Mouse (Mus musculus) liver, embryonic 14.5 days (tissue): ENCODE measurements at regions not wholly inside any gene's neighbourhood (a gene's known extent, or its start where the extent isn't known, plus 50 kb on each side); places are given as distances from the start of the nearest gene placed in this dataset.

Source experiments
- ATAC-seq: fragments of 200-750 bp; cut with Nextera tagmentation; 2 replicates; pipeline ENCODE4 v1.8.0; 2017; ENCODE audit warnings: moderate number of reproducible peaks, mild to moderate bottlenecking, moderate library complexity; ENCODE audit not compliant: insufficient read depth
- DNase-seq, 3 experiments: peaks; one replicate each; pipeline ENCODE4 v3.0.0-alpha.2; 2012 to 2013; ENCODE audit warnings: low read depth in 3 of 3, low spot score in 3 of 3
- H3K27ac ChIP-seq: fragments of 300-500 bp; sonication (generic); 2 replicates; pipeline ENCODE4 v1.5.1; 2014; ENCODE audit warnings: moderate library complexity, mild to moderate bottlenecking, control low read depth, inconsistent platforms
- H3K27me3 ChIP-seq: fragments of 300-500 bp; sonication (generic); 2 replicates; pipeline ENCODE4 v1.6.1; 2014; ENCODE audit warnings: mild to moderate bottlenecking, low read length, moderate library complexity; ENCODE audit not compliant: control insufficient read depth, insufficient read depth
- H3K36me3 ChIP-seq: fragments of 300-500 bp; sonication (generic); replicated peaks from 2 replicates; pipeline ENCODE4 v1.6.1; 2014; ENCODE audit warnings: low read depth; ENCODE audit not compliant: control insufficient read depth, insufficient read depth
- H3K4me1 ChIP-seq, 2 experiments: fragments of 200-500 bp in 1 of 2; fragments of 300-500 bp in 1 of 2; sonication (generic) in 1 of 2; replicated peaks; 2 replicates each; pipeline ENCODE4 v1.6.1; 2012 to 2014; ENCODE audit warnings: antibody characterized with exemption in 1 of 2, inconsistent platforms in 1 of 2, low read length in 1 of 2; ENCODE audit not compliant: control insufficient read depth in 2 of 2, insufficient read depth in 2 of 2
- H3K4me2 ChIP-seq: fragments of 300-500 bp; sonication (generic); 2 replicates; pipeline ENCODE4 v1.6.1; 2014; ENCODE audit warnings: low read depth, mild to moderate bottlenecking, control low read depth, moderate library complexity
- H3K4me3 ChIP-seq, 2 experiments: fragments of 200-500 bp in 1 of 2; fragments of 300-500 bp in 1 of 2; sonication (generic) in 1 of 2; 2 replicates each; pipeline ENCODE4 v1.5.1; 2012 to 2014; ENCODE audit warnings: low read depth in 2 of 2, low read length in 2 of 2, mild to moderate bottlenecking in 2 of 2, control low read depth in 1 of 2, inconsistent platforms in 1 of 2, moderate library complexity in 1 of 2; ENCODE audit not compliant: insufficient read depth in 1 of 2
- H3K9ac ChIP-seq: fragments of 300-500 bp; sonication (generic); replicated peaks from 2 replicates; pipeline ENCODE4 v1.6.1; 2014; ENCODE audit warnings: mild to moderate bottlenecking, control low read depth, moderate library complexity
- H3K9me3 ChIP-seq: fragments of 300-500 bp; sonication (generic); 2 replicates; pipeline ENCODE4 v1.6.1; 2016; ENCODE audit warnings: low read length, mixed read lengths; ENCODE audit not compliant: control insufficient read depth
- CTCF ChIP-seq: IDR thresholded peaks from 2 replicates; pipeline ENCODE4 v1.5.1; 2016; ENCODE audit warnings: antibody characterized with exemption, low read depth, control low read depth
- EP300 ChIP-seq: IDR thresholded peaks from 2 replicates; pipeline ENCODE4 v1.6.1; 2016; ENCODE audit warnings: antibody characterized with exemption, low read depth
- WGBS: fragments of 180-500 bp; shearing (Covaris S2); extraction: QIAGEN DNeasy Blood & Tissue Kit; methylation state at CpG from one replicate; pipeline ENCODE4 v1.1.7; 2014; ENCODE audit not compliant: insufficient replicate concordance; 5-methylcytosine and 5-hydroxymethylcytosine counted together

DNA sequence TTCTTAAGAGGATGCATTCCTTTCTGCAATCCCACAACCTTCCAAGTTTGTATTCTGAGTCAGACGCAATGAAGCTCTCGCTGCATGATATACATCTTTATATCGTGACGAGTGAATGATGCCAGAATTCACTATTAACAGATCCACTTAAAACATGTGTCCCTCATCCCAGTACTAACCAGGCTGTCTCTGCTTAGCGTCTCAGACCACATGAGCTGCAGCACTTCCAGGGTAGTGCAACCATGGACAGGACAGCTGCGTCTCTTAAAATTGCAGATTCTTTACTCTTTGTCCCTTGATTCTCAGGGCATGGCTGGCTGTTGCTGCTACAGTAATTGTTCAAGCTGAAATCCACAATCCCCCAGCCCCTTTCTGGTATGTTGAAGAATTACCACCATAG lies 491.9 kb downstream of the Dcdc2c start:
- H3K27ac ChIP-seq = no peak overlapping the region
- no peak overlapping the region for H3K4me2 ChIP-seq
- ATAC-seq (no peak), DNase-seq (no peak)
- H3K9ac ChIP-seq = no peak overlapping the region
- H3K4me1 ChIP-seq = no peaks in the 10 kb centered on the region
- no peaks in the 10 kb centered on the region for H3K36me3 ChIP-seq
- no peaks in the 10 kb centered on the region for H3K27me3 ChIP-seq
- H3K4me3 ChIP-seq = no peak overlapping the region
- H3K9me3 ChIP-seq = no peaks in the 10 kb centered on the region
- TF ChIP-seq CTCF (no peak), EP300 (no peak)
- WGBS = 74% methylated on average over 6 of the region's 6 CpGs

DNA sequence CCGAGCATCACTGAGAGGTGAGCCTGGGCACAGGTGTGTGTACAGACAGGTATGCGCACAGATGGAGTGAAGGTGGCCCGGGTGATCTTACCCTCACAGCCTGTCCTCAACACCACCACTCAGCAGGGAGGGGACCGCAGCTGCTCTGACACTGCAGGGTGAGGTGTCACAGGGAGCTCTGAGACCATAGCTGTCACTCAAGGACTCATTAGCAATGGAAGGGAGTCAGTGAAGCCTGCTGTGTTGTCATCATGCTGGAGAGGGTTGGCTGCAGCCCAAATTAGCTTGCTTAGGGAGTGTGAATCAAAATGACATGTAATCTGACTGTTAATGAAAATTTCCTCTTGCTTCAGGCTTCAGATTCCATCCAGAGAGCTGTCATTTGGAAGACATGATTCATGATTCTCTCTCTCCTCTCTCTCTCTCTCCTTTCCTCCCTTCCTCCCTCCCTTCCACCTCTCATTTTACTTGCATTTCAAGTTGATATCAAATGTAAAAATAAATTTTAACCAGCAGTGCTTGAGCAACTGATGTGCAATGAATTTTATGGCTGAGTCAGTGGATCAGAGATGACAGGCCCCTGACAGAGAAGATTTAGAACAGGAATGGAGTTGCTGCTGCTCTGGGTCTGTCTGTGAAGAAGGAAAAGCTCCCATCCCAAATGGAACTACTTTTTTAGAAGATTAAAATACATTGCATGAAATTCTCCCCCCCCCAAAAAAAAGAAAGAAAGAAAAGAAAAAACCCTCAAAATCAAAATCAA lies 496.5 kb downstream of the Dcdc2c start:
- Histone ChIP-seq H3K36me3 (no peaks in the 10 kb centered on the region), H3K4me1 (no peaks in the 10 kb centered on the region), H3K4me2 (no peak overlapping the region), H3K9me3 (no peaks in the 10 kb centered on the region), H3K27me3 (no peaks in the 10 kb centered on the region), H3K9ac (no peak overlapping the region), H3K27ac (no peak overlapping the region), H3K4me3 (no peak overlapping the region)
- DNase-seq = no peak
- TF ChIP-seq EP300 (no peak), CTCF (no peak)
- 47% methylated on average over 4 of the region's 4 CpGs for WGBS
- no peak for ATAC-seq

DNA sequence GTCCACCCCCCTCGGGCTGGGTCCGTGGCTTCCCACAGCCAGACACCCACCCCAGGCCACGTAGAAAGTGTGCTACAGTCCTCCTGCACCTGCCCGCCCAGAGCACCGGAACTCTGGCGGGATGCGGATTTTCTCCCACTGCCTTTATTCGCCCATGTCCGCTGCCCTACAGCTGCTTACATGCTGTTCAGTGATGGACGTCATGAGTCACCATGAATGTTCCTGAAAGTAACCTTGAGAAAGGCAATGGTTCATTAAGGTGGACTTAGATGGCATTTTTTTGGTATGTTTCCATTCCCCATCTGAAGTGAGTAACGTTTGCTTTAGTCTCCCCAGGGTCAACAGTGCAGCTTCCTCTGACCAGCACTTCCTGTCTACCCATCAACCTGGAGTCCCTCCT lies 497.8 kb downstream of the Dcdc2c start:
- WGBS = 70% methylated on average over 11 of the region's 11 CpGs

DNA sequence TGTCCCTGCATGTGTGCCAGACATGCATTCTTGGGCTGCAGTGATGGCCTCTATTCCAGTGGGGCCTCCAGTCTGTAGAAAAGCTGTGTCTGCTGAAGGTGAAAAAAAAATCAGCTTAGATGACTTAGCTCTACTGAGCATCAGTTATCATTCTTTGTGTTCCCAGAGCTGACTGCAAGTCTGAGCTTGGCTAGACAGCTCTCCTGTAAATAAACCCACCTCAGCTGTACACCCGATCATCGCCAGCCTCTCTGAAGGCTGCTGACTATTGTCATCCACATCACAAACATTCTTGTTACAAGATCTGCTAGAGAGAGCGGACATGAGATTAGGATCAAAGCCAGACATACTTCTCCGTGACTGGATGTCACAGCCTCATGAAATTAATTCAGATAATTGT lies 504.2 kb downstream of the Dcdc2c start:
- 57% methylated on average over 4 of the region's 4 CpGs for WGBS
- H3K27ac ChIP-seq = no peak overlapping the region
- no peak overlapping the region for H3K9ac ChIP-seq
- no peak overlapping the region for H3K4me2 ChIP-seq
- H3K4me1 ChIP-seq = no peaks in the 10 kb centered on the region
- H3K36me3 ChIP-seq = no peaks in the 10 kb centered on the region
- H3K27me3 ChIP-seq = no peaks in the 10 kb centered on the region
- DNase-seq (no peak), ATAC-seq (no peak)
- TF ChIP-seq EP300 (no peak), CTCF (no peak)
- H3K4me3 ChIP-seq = no peak overlapping the region
- no peaks in the 10 kb centered on the region for H3K9me3 ChIP-seq

More for the DNA sequence above, 497.8 kb downstream of the Dcdc2c start:
- Histone ChIP-seq H3K27ac (no peak overlapping the region), H3K9ac (no peak overlapping the region), H3K4me3 (no peak overlapping the region), H3K9me3 (no peaks in the 10 kb centered on the region), H3K4me2 (no peak overlapping the region), H3K27me3 (no peaks in the 10 kb centered on the region), H3K36me3 (no peaks in the 10 kb centered on the region), H3K4me1 (no peaks in the 10 kb centered on the region)
- TF ChIP-seq CTCF (no peak), EP300 (no peak)
- DNase-seq (no peak), ATAC-seq (no peak)

DNA sequence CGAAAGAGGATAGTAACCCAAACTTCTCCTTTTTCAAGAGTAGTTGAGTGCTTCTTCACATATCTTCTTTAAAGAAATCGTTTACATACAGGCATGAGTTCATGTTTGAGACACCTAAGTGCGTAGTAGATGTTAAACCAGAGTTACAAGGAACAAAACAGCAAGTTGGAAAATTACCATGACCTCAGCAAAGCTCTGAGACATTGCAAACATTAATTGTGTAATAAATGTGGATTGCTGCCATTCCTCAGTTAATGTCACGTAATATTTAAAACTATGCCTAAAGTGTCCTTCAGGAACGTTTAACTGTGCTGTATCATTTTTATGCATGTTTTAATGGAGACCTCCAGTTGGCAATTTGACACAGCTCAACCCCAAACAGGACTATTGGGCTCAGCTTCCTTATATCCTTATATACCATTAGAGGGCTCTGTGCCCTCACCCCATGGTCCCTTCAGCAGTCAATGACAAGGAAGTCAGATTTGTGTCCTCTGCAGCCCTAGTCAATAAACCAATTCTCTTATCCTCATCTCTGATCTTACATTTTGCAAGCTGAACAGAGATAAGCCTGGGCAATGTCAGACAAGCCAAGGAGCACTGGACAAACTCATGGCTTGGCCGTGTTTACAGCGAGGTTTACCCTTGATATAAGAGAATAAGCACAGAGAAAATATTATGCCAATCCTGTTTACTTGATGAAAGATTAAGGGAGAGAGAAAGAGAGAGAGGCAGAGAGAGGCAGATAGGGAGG lies 513.9 kb downstream of the Dcdc2c start:
- Histone ChIP-seq H3K36me3 (no peaks in the 10 kb centered on the region), H3K4me3 (no peak overlapping the region), H3K9me3 (no peaks in the 10 kb centered on the region), H3K27ac (no peak overlapping the region), H3K9ac (no peak overlapping the region), H3K27me3 (no peaks in the 10 kb centered on the region), H3K4me2 (no peak overlapping the region), H3K4me1 (no peaks in the 10 kb centered on the region)
- DNase-seq = no peak
- TF ChIP-seq CTCF = no peak
- 42% methylated on average over 7 of the region's 7 CpGs for WGBS
- no peak for ATAC-seq
